Mouse (Mus musculus): ENCODE data around the gene Pcolce2. TPM values are rescaled to one million over a fixed set of nuclear protein-coding genes. Genes with fewer than 3 reads are reported as not detected.

The Pcolce2 gene
- polyA plus RNA-seq, 2 experiments: 6.8 to 18.6 TPM

DNA sequence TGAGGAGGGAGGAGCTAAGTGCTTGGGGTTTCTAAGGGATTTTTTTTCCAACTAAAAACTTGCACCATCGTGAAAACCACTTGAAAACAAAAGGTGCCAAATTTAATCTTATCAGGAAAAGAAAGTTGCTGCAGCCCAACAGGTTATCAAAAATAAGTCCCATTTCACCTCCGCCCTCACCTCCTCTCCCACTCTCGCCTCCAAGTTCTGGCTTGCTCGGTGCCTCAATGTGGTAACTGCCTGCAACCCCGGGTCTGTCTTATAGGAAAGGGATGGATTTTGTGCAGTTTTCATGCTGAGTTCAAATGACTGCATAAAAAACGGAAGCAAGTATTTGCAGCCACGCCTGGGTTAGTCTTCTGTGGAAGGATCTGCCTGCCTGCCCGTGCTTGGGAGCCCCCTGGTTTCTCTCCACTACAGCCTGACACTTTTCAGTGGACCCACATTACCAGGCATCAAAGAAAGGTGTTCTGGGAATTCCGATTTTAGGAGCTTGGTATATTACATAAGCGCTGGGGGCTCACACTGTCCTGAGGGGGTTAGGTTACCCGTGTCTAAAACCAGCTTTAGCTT, 56.2 kb downstream of the Pcolce2 start:
- no peaks in the 10 kb centered on the region for H3K27me3 ChIP-seq (ENCODE audit: control insufficient read depth, insufficient read depth, low read length)
- H3K27ac ChIP-seq (replicated peaks; ENCODE audit: low read depth, low read length): no peak overlapping the region
- H3K36me3 ChIP-seq (ENCODE audit: control insufficient read depth, insufficient read depth, low read length): no peaks in the 10 kb centered on the region
- TF ChIP-seq POLR2A (IDR thresholded peaks at IDR 0.05; ENCODE audit: borderline replicate concordance, extremely low read depth, insufficient read depth, insufficient read length): no peak
- H3K4me3 ChIP-seq (replicated peaks; ENCODE audit: low read length): peak overlapping the region; percentile 15; the same call in 1 of the 2 replicates
- 23% methylated on average over 11 of the region's 11 CpGs for WGBS
- ATAC-seq (ENCODE audit: low FRiP score, low read depth): no peak
- H3K9ac ChIP-seq (ENCODE audit: low read depth, low read length, severe bottlenecking): 0 out of 2 replicates have a peak overlapping the region, but pooled peaks have one; percentile 3
- no peak for DNase-seq (ENCODE audit: low spot score)
- peaks cover 15% of the 10 kb centered on the region for H3K4me1 ChIP-seq (ENCODE audit: control insufficient read depth, insufficient read depth, low read length)
- H3K9me3 ChIP-seq (ENCODE audit: control insufficient read depth, low read length): no peaks in the 10 kb centered on the region
- peak overlapping the region; percentile 40 for H3K4me2 ChIP-seq (replicated peaks; ENCODE audit: low read depth, low read length, severe bottlenecking)

DNA sequence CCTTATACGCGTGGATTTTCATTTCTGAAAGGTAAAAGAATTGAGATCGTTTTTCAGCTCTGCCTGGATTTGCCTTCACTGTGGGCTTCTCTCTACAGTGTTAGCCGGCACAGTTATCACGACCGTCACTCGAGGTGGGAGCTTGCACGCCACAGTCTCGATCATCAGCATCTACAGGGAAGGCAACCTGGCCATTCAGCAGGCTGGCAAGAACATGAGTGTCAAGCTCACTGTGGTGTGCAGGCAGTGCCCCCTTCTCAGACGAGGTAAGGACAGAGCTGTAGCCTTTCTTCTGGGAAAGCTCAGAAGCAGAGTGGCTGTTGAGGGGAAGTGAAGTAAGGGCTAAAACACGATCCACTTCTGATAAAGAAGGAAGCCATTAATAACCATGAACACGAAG, 57.1 kb downstream of the Pcolce2 start:
- H3K4me2 ChIP-seq (replicated peaks; ENCODE audit: low read depth, low read length, severe bottlenecking): peak overlapping the region; percentile 40; the same call in 1 of the 2 replicates
- 68% methylated on average over 12 of the region's 12 CpGs for WGBS
- DNase-seq (ENCODE audit: low spot score): no peak
- no peak for ATAC-seq (ENCODE audit: low FRiP score, low read depth)
- H3K27me3 ChIP-seq (ENCODE audit: control insufficient read depth, insufficient read depth, low read length): no peaks in the 10 kb centered on the region
- no peaks in the 10 kb centered on the region for H3K36me3 ChIP-seq (ENCODE audit: control insufficient read depth, insufficient read depth, low read length)
- peaks cover 15% of the 10 kb centered on the region for H3K4me1 ChIP-seq (ENCODE audit: control insufficient read depth, insufficient read depth, low read length)
- no peak overlapping the region for H3K27ac ChIP-seq (replicated peaks; ENCODE audit: low read depth, low read length)
- no peak overlapping the region for H3K4me3 ChIP-seq (replicated peaks; ENCODE audit: low read length)
- H3K9me3 ChIP-seq (ENCODE audit: control insufficient read depth, low read length): no peaks in the 10 kb centered on the region
- no peak overlapping the region for H3K9ac ChIP-seq (ENCODE audit: low read depth, low read length, severe bottlenecking)
- TF ChIP-seq POLR2A (IDR thresholded peaks at IDR 0.05; ENCODE audit: borderline replicate concordance, extremely low read depth, insufficient read depth, insufficient read length): no peak

- no peaks in the 10 kb centered on the region for H3K9me3 ChIP-seq (ENCODE audit: control insufficient read depth, low read length)
- no peak for TF ChIP-seq POLR2A (IDR thresholded peaks at IDR 0.05; ENCODE audit: borderline replicate concordance, extremely low read depth, insufficient read depth, insufficient read length)
- H3K9ac ChIP-seq (ENCODE audit: low read depth, low read length, severe bottlenecking): no peak overlapping the region
- peaks cover 15% of the 10 kb centered on the region for H3K4me1 ChIP-seq (ENCODE audit: control insufficient read depth, insufficient read depth, low read length)
- H3K4me2 ChIP-seq (replicated peaks; ENCODE audit: low read depth, low read length, severe bottlenecking): no peak overlapping the region
- H3K36me3 ChIP-seq (ENCODE audit: control insufficient read depth, insufficient read depth, low read length): no peaks in the 10 kb centered on the region
- 85% methylated on average over 15 of the region's 15 CpGs for WGBS
- no peak overlapping the region for H3K4me3 ChIP-seq (replicated peaks; ENCODE audit: low read length)
- DNase-seq (ENCODE audit: low spot score): no peak
- H3K27ac ChIP-seq (replicated peaks; ENCODE audit: low read depth, low read length): no peak overlapping the region
- H3K27me3 ChIP-seq (ENCODE audit: control insufficient read depth, insufficient read depth, low read length): no peaks in the 10 kb centered on the region
- no peak for ATAC-seq (ENCODE audit: low FRiP score, low read depth)
These were observed 57.6 kb downstream of the Pcolce2 start for GRCm38 (mm10) chr9:95695023-95695422.

- DNase-seq (ENCODE audit: low spot score) (no peak), ATAC-seq (ENCODE audit: low FRiP score, low read depth) (no peak)
- no peak overlapping the region for H3K9ac ChIP-seq (ENCODE audit: low read depth, low read length, severe bottlenecking)
- peaks cover 15% of the 10 kb centered on the region for H3K4me1 ChIP-seq (ENCODE audit: control insufficient read depth, insufficient read depth, low read length)
- no peaks in the 10 kb centered on the region for H3K27me3 ChIP-seq (ENCODE audit: control insufficient read depth, insufficient read depth, low read length)
- no peak for TF ChIP-seq POLR2A (IDR thresholded peaks at IDR 0.05; ENCODE audit: borderline replicate concordance, extremely low read depth, insufficient read depth, insufficient read length)
- no peak overlapping the region for H3K27ac ChIP-seq (replicated peaks; ENCODE audit: low read depth, low read length)
- WGBS: 62% methylated on average over 6 of the region's 6 CpGs
- H3K36me3 ChIP-seq (ENCODE audit: control insufficient read depth, insufficient read depth, low read length): no peaks in the 10 kb centered on the region
- no peak overlapping the region for H3K4me2 ChIP-seq (replicated peaks; ENCODE audit: low read depth, low read length, severe bottlenecking)
- no peaks in the 10 kb centered on the region for H3K9me3 ChIP-seq (ENCODE audit: control insufficient read depth, low read length)
- H3K4me3 ChIP-seq (replicated peaks; ENCODE audit: low read length): no peak overlapping the region
These were observed 59.2 kb downstream of the Pcolce2 start for GRCm38 (mm10) chr9:95696581-95696980.

DNA sequence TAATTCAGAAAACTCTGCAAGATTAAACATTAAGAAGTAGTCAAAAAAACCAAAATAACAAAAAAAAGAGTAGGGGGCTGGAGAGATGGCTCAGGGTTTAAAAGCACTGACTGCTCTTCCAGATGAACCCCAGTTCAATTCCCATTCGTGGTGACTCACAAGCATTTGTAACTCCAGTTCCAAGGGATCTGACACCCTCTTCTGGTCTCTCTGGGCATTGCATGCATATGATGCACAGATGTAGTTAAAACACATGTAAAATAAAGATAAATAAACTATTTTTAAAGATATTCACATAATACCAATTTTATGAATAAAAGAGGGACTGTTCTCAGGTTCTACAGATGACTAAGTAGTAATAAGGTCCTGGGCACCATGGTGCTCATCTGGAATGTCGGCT, 60.4 kb downstream of the Pcolce2 start:
- TF ChIP-seq POLR2A (IDR thresholded peaks at IDR 0.05; ENCODE audit: borderline replicate concordance, extremely low read depth, insufficient read depth, insufficient read length): no peak
- Histone ChIP-seq H3K9ac (ENCODE audit: low read depth, low read length, severe bottlenecking) (no peak overlapping the region), H3K4me1 (ENCODE audit: control insufficient read depth, insufficient read depth, low read length) (peaks cover 12% of the 10 kb centered on the region), H3K27ac (replicated peaks; ENCODE audit: low read depth, low read length) (no peak overlapping the region), H3K27me3 (ENCODE audit: control insufficient read depth, insufficient read depth, low read length) (no peaks in the 10 kb centered on the region), H3K4me3 (replicated peaks; ENCODE audit: low read length) (no peak overlapping the region), H3K9me3 (ENCODE audit: control insufficient read depth, low read length) (no peaks in the 10 kb centered on the region), H3K36me3 (ENCODE audit: control insufficient read depth, insufficient read depth, low read length) (no peaks in the 10 kb centered on the region), H3K4me2 (replicated peaks; ENCODE audit: low read depth, low read length, severe bottlenecking) (no peak overlapping the region)
- ATAC-seq (ENCODE audit: low FRiP score, low read depth): no peak
- no peak for DNase-seq (ENCODE audit: low spot score)
- 59% methylated on average over 2 of the region's 2 CpGs for WGBS
